Mouse (Mus musculus) hindbrain, postnatal 0 days (tissue): ENCODE data around the gene Vmn1r1. TPM values are rescaled to one million over a fixed set of nuclear protein-coding genes. Genes with fewer than 3 reads are reported as not detected.
"Not testable (repeated sequence)": the region's sequence is repeated elsewhere in the genome, so short reads cannot be mapped to it uniquely, and the experiment has no call there.

Experiments used
- ATAC-seq: fragments of 200-750 bp; cut with Nextera tagmentation; 2 replicates; pipeline ENCODE4 v1.8.0; 2017; ENCODE audit warnings: mild to moderate bottlenecking, moderate TSS enrichment, moderate library complexity
- DNase-seq: peaks from one replicate; pipeline ENCODE4 v3.0.0-alpha.2; 2015; ENCODE audit warnings: low spot score
- H3K27ac ChIP-seq: fragments of 300-500 bp; sonication (generic); 2 replicates; pipeline ENCODE4 v1.5.1; 2014; ENCODE audit warnings: mild to moderate bottlenecking
- H3K27me3 ChIP-seq: fragments of 300-500 bp; sonication (generic); 2 replicates; pipeline ENCODE4 v1.6.1; 2014; ENCODE audit warnings: low read length, mixed read lengths; ENCODE audit not compliant: insufficient read depth
- H3K36me3 ChIP-seq: fragments of 300-500 bp; sonication (generic); 2 replicates; pipeline ENCODE4 v1.6.1; 2014; ENCODE audit warnings: low read length, mixed read lengths; ENCODE audit not compliant: insufficient read depth
- H3K4me1 ChIP-seq: fragments of 300-500 bp; sonication (generic); 2 replicates; pipeline ENCODE4 v1.6.1; 2014; ENCODE audit warnings: antibody characterized with exemption, low read length, mixed read lengths; ENCODE audit not compliant: insufficient read depth
- H3K4me2 ChIP-seq: fragments of 300-500 bp; sonication (generic); 2 replicates; pipeline ENCODE4 v1.6.1; 2014; ENCODE audit warnings: low read depth, mild to moderate bottlenecking, low read length, moderate library complexity, mixed read lengths
- H3K4me3 ChIP-seq: fragments of 300-500 bp; sonication (generic); 2 replicates; pipeline ENCODE4 v1.5.1; 2014; ENCODE audit warnings: low read length
- H3K9ac ChIP-seq: fragments of 300-500 bp; sonication (generic); replicated peaks from 2 replicates; pipeline ENCODE4 v1.6.1; 2014; ENCODE audit warnings: mild to moderate bottlenecking, low read length, moderate library complexity, mixed read lengths
- H3K9me3 ChIP-seq: fragments of 300-500 bp; sonication (generic); 2 replicates; pipeline ENCODE4 v1.6.1; 2016; ENCODE audit warnings: low read length, mixed read lengths
- CTCF ChIP-seq: IDR thresholded peaks from 2 replicates; pipeline ENCODE4 v1.5.1; 2016; ENCODE audit warnings: antibody characterized with exemption, control low read depth, low read depth
- WGBS: fragments of 180-500 bp; shearing (Covaris S2); extraction: QIAGEN DNeasy Blood & Tissue Kit; methylation state at CpG from one replicate; pipeline ENCODE4 v1.1.7; 2014; 5-methylcytosine and 5-hydroxymethylcytosine counted together
- polyA plus RNA-seq: library from polyadenylated mRNA; unstranded; fragments of >200 nt; fragmentation: Nextera tagmentation; extraction: Ambion mirVana; gene quantifications from 2 replicates; pipeline ENCODE4 v1.2.1, GENCODE M21; 2015
- total RNA-seq: library from RNA; depleted of rRNA; stranded (reverse); fragments of >200 nt; gene quantifications from 2 replicates; pipeline ENCODE4 v1.2.3, GENCODE M21; 2014

Gene Vmn1r1
- total and polyA plus RNA-seq, 2 experiments from 2014 or later = not detected

GRCm38 (mm10) chr1:182181456-182182305, 17.4 kb upstream of the Vmn1r1 start:
- Histone ChIP-seq H3K27ac (no peak overlapping the region), H3K9ac (no peak overlapping the region), H3K4me1 (no peaks in the 10 kb centered on the region), H3K36me3 (no peaks in the 10 kb centered on the region), H3K27me3 (no peaks in the 10 kb centered on the region), H3K4me2 (no peak overlapping the region), H3K4me3 (no peak overlapping the region), H3K9me3 (no peaks in the 10 kb centered on the region)
- ATAC-seq (no peak), DNase-seq (no peak)
- TF ChIP-seq CTCF = no peak
- WGBS = 64% methylated on average over 5 of the region's 5 CpGs

DNA sequence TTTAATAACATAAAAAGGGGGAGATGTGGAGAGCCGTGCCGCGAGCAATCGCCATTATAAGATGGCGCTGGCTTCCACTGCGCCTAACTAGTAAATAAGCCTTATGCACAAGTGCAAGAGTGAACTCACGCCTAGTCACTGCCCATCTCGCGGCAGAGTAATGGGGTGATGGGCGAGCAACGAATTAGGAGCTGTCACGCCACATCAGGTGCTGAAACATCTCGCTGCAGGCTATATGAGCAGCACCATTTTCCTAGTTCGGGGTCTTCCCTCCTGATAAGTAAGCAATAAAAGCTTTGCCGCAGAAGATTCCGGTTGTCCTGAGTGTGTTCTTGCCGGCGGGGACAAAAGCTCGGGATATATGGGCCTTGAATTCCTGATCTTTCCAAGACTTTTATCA, 12.7 kb upstream of the Vmn1r1 start:
- not testable (repeated sequence) for ATAC-seq, H3K27ac ChIP-seq, DNase-seq, H3K4me1 ChIP-seq, H3K27me3 ChIP-seq, H3K36me3 ChIP-seq, H3K4me3 ChIP-seq, H3K4me2 ChIP-seq, H3K9ac ChIP-seq, H3K9me3 ChIP-seq
- 93% methylated on average over 19 of the region's 19 CpGs for WGBS

DNA sequence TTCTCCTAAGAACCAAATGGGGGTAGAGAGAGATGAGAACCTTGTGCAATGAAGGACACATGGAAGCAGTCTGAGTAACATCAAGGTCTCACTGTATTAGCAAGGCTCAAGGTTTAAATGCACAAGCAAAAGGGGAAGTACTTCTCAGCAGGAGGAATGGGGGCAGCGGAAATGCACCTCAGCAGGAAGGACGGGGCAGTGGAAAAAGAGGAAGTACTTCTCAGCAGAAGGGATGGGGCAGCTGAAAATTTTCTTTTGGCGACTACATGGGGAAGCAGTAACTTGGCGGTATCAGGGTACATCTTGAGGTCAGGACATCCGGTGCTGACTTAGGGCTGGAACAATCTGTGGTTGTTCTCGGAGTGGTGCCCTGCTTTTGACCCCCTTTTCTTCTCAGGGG, 5.9 kb upstream of the Vmn1r1 start:
- 85% methylated on average over 6 of the region's 6 CpGs for WGBS
- not testable (repeated sequence) for ATAC-seq

DNA sequence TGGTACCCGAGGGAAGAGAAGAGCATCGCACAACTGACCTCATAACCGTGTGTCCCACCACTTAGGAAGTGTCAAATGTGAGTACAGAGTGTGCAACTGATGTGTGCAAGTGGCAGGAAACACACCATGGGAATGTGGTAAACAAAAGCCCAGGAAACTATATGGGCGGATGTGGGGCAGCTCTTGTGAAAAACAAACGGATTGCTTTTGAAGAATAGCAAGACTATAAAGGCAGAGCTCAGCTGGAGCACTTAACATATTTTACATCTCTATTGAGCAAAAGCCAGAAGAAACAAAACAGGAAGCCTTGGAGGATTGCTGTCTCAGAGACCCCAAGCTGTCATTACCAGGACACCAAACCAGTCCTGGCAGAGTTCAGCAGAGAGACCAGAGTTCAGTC, 1.3 kb downstream of the Vmn1r1 start:
- 20% methylated on average over 5 of the region's 5 CpGs for WGBS
- H3K36me3 ChIP-seq = no peaks in the 10 kb centered on the region
- no peak for TF ChIP-seq CTCF

More for the DNA sequence above, 5.9 kb upstream of the Vmn1r1 start:
- H3K36me3 ChIP-seq, DNase-seq, H3K4me2 ChIP-seq, H3K4me3 ChIP-seq, H3K27ac ChIP-seq, H3K9ac ChIP-seq, H3K9me3 ChIP-seq, H3K4me1 ChIP-seq, H3K27me3 ChIP-seq: not testable (repeated sequence)

GRCm38 (mm10) chr1:182159575-182159974, 4.7 kb downstream of the Vmn1r1 start:
- Histone ChIP-seq H3K4me3 (no peak overlapping the region), H3K4me1 (no peaks in the 10 kb centered on the region), H3K27me3 (no peaks in the 10 kb centered on the region), H3K27ac (no peak overlapping the region), H3K4me2 (no peak overlapping the region), H3K9me3 (no peaks in the 10 kb centered on the region), H3K9ac (no peak overlapping the region), H3K36me3 (no peaks in the 10 kb centered on the region)
- 74% methylated on average over 3 of the region's 3 CpGs for WGBS
- DNase-seq (no peak), ATAC-seq (no peak)
- no peak for TF ChIP-seq CTCF

More for the DNA sequence above, 1.3 kb downstream of the Vmn1r1 start:
- Histone ChIP-seq H3K4me2 (no peak overlapping the region), H3K9me3 (no peaks in the 10 kb centered on the region), H3K4me1 (no peaks in the 10 kb centered on the region), H3K9ac (no peak overlapping the region), H3K27me3 (no peaks in the 10 kb centered on the region), H3K27ac (no peak overlapping the region), H3K4me3 (no peak overlapping the region)
- DNase-seq (no peak), ATAC-seq (no peak)

DNA sequence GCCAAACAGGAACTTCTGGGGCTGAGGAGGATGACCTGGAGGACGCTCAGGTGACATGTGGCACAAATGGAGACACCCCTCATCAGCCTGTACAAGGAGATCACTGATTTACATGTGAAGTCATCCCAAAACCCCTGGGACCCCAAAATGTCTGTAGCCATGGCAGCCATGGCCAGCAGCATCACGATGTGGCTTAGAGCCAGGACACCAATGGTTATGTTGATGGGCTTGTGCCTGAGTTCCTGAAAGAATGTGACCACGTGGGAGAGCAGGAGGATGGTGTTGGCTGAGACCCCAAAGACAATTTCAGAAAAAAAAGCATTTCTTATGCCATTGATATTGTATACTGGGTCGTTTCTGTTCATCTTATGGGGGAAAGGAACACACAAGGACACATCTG, 6.6 kb downstream of the Vmn1r1 start:
- H3K4me3 ChIP-seq = no peak overlapping the region
- H3K4me1 ChIP-seq = no peaks in the 10 kb centered on the region
- DNase-seq (peak; percentile 69), ATAC-seq (peak; percentile 55; the same call in 1 of the 2 replicates)
- TF ChIP-seq CTCF = no peak
- H3K9ac ChIP-seq = no peak overlapping the region
- no peak overlapping the region for H3K4me2 ChIP-seq
- H3K27me3 ChIP-seq = no peaks in the 10 kb centered on the region
- H3K27ac ChIP-seq = no peak overlapping the region
- 46% methylated on average over 4 of the region's 4 CpGs for WGBS
- no peaks in the 10 kb centered on the region for H3K9me3 ChIP-seq
- no peaks in the 10 kb centered on the region for H3K36me3 ChIP-seq

GRCm38 (mm10) chr1:182149966-182150365, 14.3 kb downstream of the Vmn1r1 start:
- Histone ChIP-seq H3K4me3 (no peak overlapping the region), H3K9me3 (no peaks in the 10 kb centered on the region), H3K9ac (no peak overlapping the region), H3K4me2 (no peak overlapping the region), H3K36me3 (no peaks in the 10 kb centered on the region), H3K27ac (no peak overlapping the region), H3K27me3 (no peaks in the 10 kb centered on the region), H3K4me1 (no peaks in the 10 kb centered on the region)
- DNase-seq = no peak
- WGBS = 94% methylated on average over 2 of the region's 2 CpGs
- TF ChIP-seq CTCF = peak; percentile 65
- no peak for ATAC-seq
